Mouse (Mus musculus): ENCODE measurements around the gene Cd69. TPM values are rescaled to one million over a fixed set of nuclear protein-coding genes. Genes with fewer than 3 reads are reported as not detected.
A peak's percentile ranks its signal among the peaks of the same experiment; 100 is the strongest.

Gene Cd69
- polyA plus RNA-seq, 1 experiment from 2014 or later = 0.25 TPM

GRCm38 (mm10) chr6:129238275-129239038, 36.8 kb downstream of the Cd69 start:
- DNase-seq (ENCODE audit: low spot score) = no peak
- H3K27me3 ChIP-seq (ENCODE audit: insufficient read depth, poor library complexity, severe bottlenecking) = no peaks in the 10 kb centered on the region
- WGBS = 13% methylated on average over 14 of the region's 14 CpGs
- no peaks in the 10 kb centered on the region for H3K36me3 ChIP-seq
- peak overlapping the region; percentile 77 for H3K27ac ChIP-seq
- H3K9me3 ChIP-seq = no peaks in the 10 kb centered on the region
- H3K4me1 ChIP-seq = no peaks in the 10 kb centered on the region
- peak overlapping the region; percentile 67 for H3K4me3 ChIP-seq

DNA sequence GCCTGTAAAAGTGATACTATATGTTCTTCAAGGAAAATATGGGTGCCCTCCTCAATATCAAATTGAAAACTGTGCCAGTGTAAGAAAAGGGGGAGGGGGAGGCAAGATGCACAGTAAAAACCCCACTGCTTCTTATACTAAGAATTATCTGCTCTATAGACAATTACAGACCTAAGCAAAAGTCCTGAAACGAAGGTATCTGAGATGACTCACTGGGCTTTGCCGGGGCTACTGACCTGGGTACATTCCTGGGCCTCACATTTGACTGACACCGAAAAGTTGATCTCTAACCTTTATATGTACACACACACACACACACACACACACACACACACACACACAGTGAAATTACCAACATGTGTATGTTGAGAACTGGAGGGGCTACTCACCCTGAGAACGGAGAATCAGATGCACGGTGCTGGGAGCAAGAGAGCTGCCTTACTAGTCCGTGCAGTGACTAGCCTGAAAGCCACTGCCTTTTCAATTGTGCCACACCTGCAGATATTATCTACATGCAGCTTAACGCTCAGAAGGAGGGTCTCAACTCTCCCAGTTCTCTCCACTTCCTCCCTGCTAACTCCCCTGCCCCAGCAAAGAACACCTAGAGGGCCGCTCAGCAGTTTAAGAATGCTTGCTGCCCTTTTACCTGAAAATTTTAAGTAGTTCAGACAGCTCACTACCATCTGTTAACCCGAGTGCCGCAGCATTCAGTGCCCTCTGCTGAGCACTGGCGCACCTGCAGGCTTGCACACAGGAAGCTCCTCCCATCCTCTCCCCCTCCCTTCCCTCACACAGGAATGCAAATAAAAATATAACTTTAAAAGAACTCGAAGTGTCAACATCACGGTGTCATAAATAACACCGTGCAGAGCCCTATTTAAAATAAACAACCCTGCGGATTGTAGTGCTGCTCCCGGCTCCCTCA, 37.6 kb downstream of the Cd69 start:
- WGBS = 20% methylated on average over 16 of the region's 16 CpGs
- no peaks in the 10 kb centered on the region for H3K27me3 ChIP-seq (ENCODE audit: insufficient read depth, poor library complexity, severe bottlenecking)
- H3K4me3 ChIP-seq = peak overlapping the region; percentile 67
- no peaks in the 10 kb centered on the region for H3K36me3 ChIP-seq
- peak; percentile 81 for DNase-seq (ENCODE audit: low spot score)
- H3K9me3 ChIP-seq = no peaks in the 10 kb centered on the region
- no peaks in the 10 kb centered on the region for H3K4me1 ChIP-seq
- H3K27ac ChIP-seq = peak overlapping the region; percentile 77

DNA sequence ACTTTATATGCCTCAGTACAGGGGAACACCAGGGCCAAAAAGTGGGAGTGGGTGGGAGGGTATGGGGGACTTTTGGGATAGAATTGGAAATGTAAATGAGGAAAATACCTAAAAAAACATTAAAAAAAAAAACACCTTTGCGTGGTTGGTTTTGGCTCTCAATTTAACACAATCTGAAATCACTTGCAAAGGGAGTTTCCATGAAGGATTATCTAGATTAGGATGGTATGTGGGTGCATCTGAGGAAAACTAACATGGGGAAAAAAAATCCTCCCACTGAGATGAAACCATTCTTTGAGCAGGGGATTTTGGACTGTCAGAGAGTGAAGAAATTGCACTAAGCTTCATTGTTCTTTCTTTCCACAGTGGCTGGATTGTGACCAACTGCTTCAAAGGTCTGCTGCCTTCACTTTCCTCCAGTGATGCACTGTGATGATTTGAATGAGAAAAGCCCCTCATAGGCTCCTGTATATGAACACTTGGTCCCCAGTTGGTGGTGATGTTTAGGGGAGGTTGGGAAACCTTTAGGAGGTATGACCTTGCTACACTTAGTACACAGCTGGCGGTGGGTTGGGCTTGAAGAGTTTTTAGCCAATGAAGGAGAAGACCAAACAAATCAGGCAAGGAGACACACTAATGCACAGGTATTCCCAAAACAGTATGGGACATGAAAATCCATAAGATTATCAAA, 38.4 kb downstream of the Cd69 start:
- H3K27me3 ChIP-seq (ENCODE audit: insufficient read depth, poor library complexity, severe bottlenecking) = no peaks in the 10 kb centered on the region
- DNase-seq (ENCODE audit: low spot score) = no peak
- no peaks in the 10 kb centered on the region for H3K4me1 ChIP-seq
- 88% methylated on average over 2 of the region's 2 CpGs for WGBS
- H3K36me3 ChIP-seq = no peaks in the 10 kb centered on the region
- no peak overlapping the region for H3K4me3 ChIP-seq
- H3K9me3 ChIP-seq = no peaks in the 10 kb centered on the region
- no peak overlapping the region for H3K27ac ChIP-seq

- Histone ChIP-seq H3K27me3 (ENCODE audit: insufficient read depth, poor library complexity, severe bottlenecking) (no peaks in the 10 kb centered on the region), H3K36me3 (no peaks in the 10 kb centered on the region), H3K4me3 (no peak overlapping the region), H3K27ac (no peak overlapping the region), H3K4me1 (no peaks in the 10 kb centered on the region), H3K9me3 (no peaks in the 10 kb centered on the region)
- 78% methylated on average over 5 of the region's 5 CpGs for WGBS
- no peak for DNase-seq (ENCODE audit: low spot score)
These were observed 39.3 kb downstream of the Cd69 start for GRCm38 (mm10) chr6:129235855-129236461.

DNA sequence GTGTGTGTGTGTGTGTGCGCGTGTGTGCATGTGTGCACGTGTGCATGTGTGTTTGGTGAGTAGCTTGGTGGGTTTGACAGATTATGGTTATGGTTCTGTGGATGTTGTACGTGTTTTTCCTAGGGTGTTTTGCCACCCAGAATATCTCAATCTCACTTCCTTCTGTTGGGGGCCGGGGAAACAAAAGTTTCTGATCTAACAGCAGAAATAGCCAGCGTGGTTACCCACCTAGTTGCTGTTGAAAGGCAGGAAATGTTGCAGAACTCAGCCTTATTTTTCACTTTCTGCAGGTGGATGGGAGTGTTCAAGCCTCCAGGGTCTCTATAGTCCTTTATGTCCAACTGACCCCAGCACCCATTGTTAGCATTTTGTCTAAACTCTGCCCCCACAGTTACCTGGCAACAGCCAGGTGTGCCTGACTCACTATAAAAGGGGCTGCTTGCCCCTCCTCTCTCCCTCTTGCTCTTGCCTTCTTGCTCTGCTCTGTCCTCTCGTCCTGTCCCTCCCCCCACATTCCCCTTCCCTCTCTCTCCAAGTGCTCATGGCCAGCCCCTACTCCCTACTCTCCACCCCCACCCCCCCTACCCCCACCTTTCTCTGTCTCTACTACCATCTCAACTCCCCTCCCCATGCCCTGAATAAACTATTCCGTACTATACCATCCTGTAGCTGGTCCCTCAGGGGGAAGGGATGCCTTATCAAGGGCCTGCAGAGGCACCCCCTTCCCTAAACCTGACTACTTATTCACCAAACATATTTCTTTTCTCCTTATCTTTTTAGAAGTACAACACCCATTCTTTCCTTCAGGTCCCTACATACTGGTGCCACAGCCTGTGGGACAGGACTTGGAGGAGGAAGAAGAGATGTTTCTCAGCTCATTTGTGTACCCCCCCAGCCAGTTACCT, 40.5 kb downstream of the Cd69 start:
- WGBS = 62% methylated on average over 8 of the region's 8 CpGs
- no peaks in the 10 kb centered on the region for H3K4me1 ChIP-seq
- no peak overlapping the region for H3K4me3 ChIP-seq
- DNase-seq (ENCODE audit: low spot score) = no peak
- H3K9me3 ChIP-seq = no peaks in the 10 kb centered on the region
- no peaks in the 10 kb centered on the region for H3K27me3 ChIP-seq (ENCODE audit: insufficient read depth, poor library complexity, severe bottlenecking)
- no peak overlapping the region for H3K27ac ChIP-seq
- H3K36me3 ChIP-seq = no peaks in the 10 kb centered on the region

- no peak overlapping the region for H3K27ac ChIP-seq
These were observed 41.3 kb downstream of the Cd69 start for GRCm38 (mm10) chr6:129233955-129234369.

DNA sequence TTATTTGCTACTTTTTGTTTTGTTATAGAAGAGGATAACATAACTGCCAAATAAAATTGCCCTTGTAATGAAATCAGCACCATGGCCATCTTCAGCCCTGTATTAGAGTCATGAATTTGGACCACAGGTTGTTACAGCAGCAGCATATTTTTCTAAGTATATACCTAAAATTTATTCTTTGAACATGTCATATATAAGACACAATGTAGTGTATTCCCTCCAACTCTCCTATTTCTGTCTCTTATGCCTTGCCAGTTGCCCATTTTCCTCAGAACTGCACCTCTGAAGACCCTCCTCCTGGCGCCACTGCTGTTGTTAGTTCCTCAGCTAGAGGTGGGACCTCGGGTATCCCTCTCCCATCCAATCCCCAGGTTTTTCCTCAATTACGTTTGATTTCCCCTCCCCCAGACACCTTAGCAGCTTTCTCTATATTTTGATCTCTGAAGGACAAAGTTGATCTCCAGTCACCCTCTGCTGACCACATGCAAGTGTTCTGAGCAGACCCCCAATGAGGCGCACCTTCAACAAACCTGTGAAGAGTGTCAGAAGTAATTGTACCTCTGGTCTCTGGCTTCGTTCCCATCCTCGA, 41.8 kb downstream of the Cd69 start:
- no peak for DNase-seq (ENCODE audit: low spot score)
- H3K4me3 ChIP-seq = no peak overlapping the region
- H3K36me3 ChIP-seq = no peaks in the 10 kb centered on the region
- whole genome bisulfite sequencing = 77% methylated on average over 6 of the region's 6 CpGs
- no peak overlapping the region for H3K27ac ChIP-seq
- H3K9me3 ChIP-seq = no peaks in the 10 kb centered on the region
- no peaks in the 10 kb centered on the region for H3K27me3 ChIP-seq (ENCODE audit: insufficient read depth, poor library complexity, severe bottlenecking)
- no peaks in the 10 kb centered on the region for H3K4me1 ChIP-seq

More at GRCm38 (mm10) chr6:129233955-129234369, 41.3 kb downstream of the Cd69 start:
- WGBS = 85% methylated on average over 17 of the region's 18 CpGs
- no peaks in the 10 kb centered on the region for H3K36me3 ChIP-seq
- H3K27me3 ChIP-seq (ENCODE audit: insufficient read depth, poor library complexity, severe bottlenecking) = no peaks in the 10 kb centered on the region
- H3K4me3 ChIP-seq = no peak overlapping the region
- H3K9me3 ChIP-seq = no peaks in the 10 kb centered on the region
- no peaks in the 10 kb centered on the region for H3K4me1 ChIP-seq
- no peak for DNase-seq (ENCODE audit: low spot score)

DNA sequence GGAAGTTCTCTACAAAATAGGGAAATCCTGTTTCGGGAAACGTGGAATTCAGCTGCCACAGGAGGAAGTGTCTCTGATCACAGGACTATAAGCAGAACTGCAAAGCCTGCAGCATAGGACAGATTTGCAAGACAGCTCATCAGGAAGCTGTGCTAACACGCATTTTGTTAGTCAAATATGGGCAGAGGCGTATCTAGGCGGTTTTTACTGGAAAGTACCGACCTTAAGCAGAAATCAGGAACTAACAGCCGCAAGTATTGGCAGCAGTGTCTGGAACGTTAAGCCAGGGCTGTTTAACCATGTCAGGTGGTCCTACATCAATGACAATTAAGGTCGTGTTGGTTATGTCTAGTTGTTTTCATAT, 42.4 kb downstream of the Cd69 start:
- H3K36me3 ChIP-seq = no peaks in the 10 kb centered on the region
- no peaks in the 10 kb centered on the region for H3K27me3 ChIP-seq (ENCODE audit: insufficient read depth, poor library complexity, severe bottlenecking)
- no peaks in the 10 kb centered on the region for H3K9me3 ChIP-seq
- H3K27ac ChIP-seq = no peak overlapping the region
- DNase-seq (ENCODE audit: low spot score) = no peak
- 69% methylated on average over 9 of the region's 9 CpGs for WGBS
- H3K4me3 ChIP-seq = no peak overlapping the region
- no peaks in the 10 kb centered on the region for H3K4me1 ChIP-seq

DNA sequence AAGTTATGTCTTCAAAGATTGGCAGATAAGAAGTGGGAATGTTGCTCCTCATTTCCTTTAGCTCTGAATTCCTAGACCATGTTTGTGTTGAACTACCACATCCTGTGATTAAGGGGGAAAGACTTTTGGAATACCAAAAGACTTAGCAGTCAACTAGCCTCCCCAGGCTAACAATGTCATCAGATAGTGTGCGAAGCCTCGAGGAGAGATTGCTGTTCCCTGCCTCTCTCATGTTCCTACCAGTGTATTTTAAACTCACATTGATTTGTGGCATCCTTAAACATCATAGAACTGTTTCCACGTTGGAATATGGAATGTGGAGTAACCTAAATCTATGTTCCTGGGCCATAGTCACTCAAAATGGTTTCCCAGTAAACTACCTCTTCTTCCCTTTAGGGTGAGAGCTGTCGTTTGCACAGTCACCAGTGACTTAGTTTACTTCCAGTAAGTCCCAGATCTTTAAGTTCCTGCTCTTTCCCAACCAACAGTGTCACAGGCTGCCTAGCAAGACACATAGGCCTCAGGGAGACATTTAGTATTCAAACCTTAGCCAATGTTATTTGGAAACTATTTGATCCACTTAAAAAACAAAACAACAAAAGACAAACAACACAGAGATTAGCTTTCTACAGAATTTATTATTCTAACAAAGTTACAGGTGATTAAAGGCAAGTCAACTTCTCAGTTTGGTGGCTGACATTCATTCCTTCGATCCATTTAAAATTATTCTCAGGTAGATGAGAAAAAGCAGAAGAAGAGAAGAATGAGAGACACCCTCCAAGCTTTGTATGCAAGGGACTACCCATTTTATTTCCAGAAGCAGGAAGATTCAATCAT, 43.0 kb downstream of the Cd69 start:
- 68% methylated on average over 5 of the region's 5 CpGs for WGBS
- no peak overlapping the region for H3K27ac ChIP-seq
- H3K4me3 ChIP-seq = no peak overlapping the region
- H3K36me3 ChIP-seq = no peaks in the 10 kb centered on the region
- H3K27me3 ChIP-seq (ENCODE audit: insufficient read depth, poor library complexity, severe bottlenecking) = no peaks in the 10 kb centered on the region
- no peaks in the 10 kb centered on the region for H3K9me3 ChIP-seq
- H3K4me1 ChIP-seq = no peaks in the 10 kb centered on the region
- DNase-seq (ENCODE audit: low spot score) = no peak

DNA sequence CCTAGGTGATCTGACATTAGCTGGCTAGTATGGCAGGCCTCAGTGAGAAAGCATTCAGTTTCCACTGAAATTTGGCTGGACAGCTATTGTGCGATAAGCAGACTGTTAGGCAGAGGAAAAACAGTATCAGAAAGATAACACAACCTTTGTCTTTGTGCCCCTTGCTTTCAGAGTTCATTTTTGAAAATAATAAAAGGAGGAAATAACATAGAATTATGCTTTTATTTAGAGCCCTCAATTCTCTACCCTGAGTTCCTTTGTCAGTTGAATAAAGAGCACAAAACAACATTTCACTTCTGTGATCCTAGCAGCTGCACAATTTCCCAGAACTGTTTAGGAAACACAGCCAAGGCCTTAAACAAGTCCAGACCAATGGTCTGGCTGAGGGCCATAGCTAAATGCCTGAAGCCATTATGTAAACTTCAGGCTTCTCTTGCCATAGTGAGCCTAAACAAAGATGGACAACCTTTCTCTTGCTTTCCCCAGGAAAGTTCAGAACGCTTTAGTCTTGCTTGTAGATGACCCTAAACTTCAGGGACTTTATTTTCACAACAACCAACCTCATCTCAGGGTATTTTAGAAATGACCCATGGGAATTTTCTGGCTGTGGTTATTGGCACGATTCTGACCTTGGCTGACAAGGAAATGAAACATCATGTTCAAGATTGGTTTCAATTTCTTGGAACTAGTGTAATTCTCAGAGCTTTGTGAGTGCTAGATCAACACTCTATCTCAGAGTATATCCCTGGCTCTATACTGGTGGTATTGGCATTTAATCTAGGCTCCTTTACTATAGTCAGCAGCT, 45.3 kb downstream of the Cd69 start:
- no peak for DNase-seq (ENCODE audit: low spot score)
- H3K9me3 ChIP-seq = no peaks in the 10 kb centered on the region

More for the DNA sequence above, 45.3 kb downstream of the Cd69 start:
- Histone ChIP-seq H3K4me1 (no peaks in the 10 kb centered on the region), H3K36me3 (no peaks in the 10 kb centered on the region), H3K27ac (peak overlapping the region; percentile 22; the same call in 1 of the 2 replicates), H3K4me3 (no peak overlapping the region), H3K27me3 (ENCODE audit: insufficient read depth, poor library complexity, severe bottlenecking) (no peaks in the 10 kb centered on the region)
- WGBS = 68% methylated on average over 3 of the region's 3 CpGs
